Mouse (Mus musculus) stomach, embryonic 16.5 days (tissue): ENCODE data around the gene Tox2. TPM values are rescaled to one million over a fixed set of nuclear protein-coding genes. Genes with fewer than 3 reads are reported as not detected.

Source experiments
- ATAC-seq: fragments of 200-750 bp; cut with Nextera tagmentation; 2 replicates; pipeline ENCODE4 v1.8.0; 2017; ENCODE audit warnings: moderate number of reproducible peaks, moderate TSS enrichment; ENCODE audit not compliant: insufficient read depth, low FRiP score
- H3K27ac ChIP-seq: fragments of 300-500 bp; sonication (generic); 2 replicates; pipeline ENCODE4 v1.5.1; 2014; ENCODE audit warnings: low read length
- H3K27me3 ChIP-seq: fragments of 300-500 bp; sonication (generic); 2 replicates; pipeline ENCODE4 v1.6.1; 2014; ENCODE audit warnings: low read length, control low read depth, mixed read lengths; ENCODE audit not compliant: control insufficient read depth, insufficient read depth
- H3K36me3 ChIP-seq: fragments of 300-500 bp; sonication (generic); 2 replicates; pipeline ENCODE4 v1.6.1; 2014; ENCODE audit warnings: low read length; ENCODE audit not compliant: control insufficient read depth, insufficient read depth
- H3K4me1 ChIP-seq: fragments of 300-500 bp; sonication (generic); 2 replicates; pipeline ENCODE4 v1.6.1; 2014; ENCODE audit warnings: low read length, control low read depth, mixed read lengths; ENCODE audit not compliant: control insufficient read depth, insufficient read depth
- H3K4me2 ChIP-seq: fragments of 300-500 bp; sonication (generic); 2 replicates; pipeline ENCODE4 v1.6.1; 2014; ENCODE audit warnings: low read depth, low read length, mixed read lengths
- H3K4me3 ChIP-seq: fragments of 300-500 bp; sonication (generic); replicated peaks from 2 replicates; pipeline ENCODE4 v1.5.1; 2014; ENCODE audit warnings: mild to moderate bottlenecking, low read length
- H3K9ac ChIP-seq: fragments of 300-500 bp; sonication (generic); 2 replicates; pipeline ENCODE4 v1.6.1; 2014; ENCODE audit warnings: low read length
- H3K9me3 ChIP-seq: fragments of 300-500 bp; sonication (generic); replicated peaks from 2 replicates; pipeline ENCODE4 v1.6.1; 2016; ENCODE audit warnings: low read length, control low read depth; ENCODE audit not compliant: control insufficient read depth
- WGBS: fragments of 180-500 bp; shearing (Covaris S2); extraction: QIAGEN DNeasy Blood & Tissue Kit; methylation state at CpG from one replicate; pipeline ENCODE4 v1.1.7; 2014; 5-methylcytosine and 5-hydroxymethylcytosine counted together
- polyA plus RNA-seq: library from polyadenylated mRNA; unstranded; fragments of >200 nt; fragmentation: Nextera tagmentation; extraction: Ambion mirVana; gene quantifications from 2 replicates; pipeline ENCODE4 v1.2.1, GENCODE M21; 2015

Gene Tox2
- polyA plus RNA-seq, 1 experiment from 2014 or later, result 4.0 TPM

DNA sequence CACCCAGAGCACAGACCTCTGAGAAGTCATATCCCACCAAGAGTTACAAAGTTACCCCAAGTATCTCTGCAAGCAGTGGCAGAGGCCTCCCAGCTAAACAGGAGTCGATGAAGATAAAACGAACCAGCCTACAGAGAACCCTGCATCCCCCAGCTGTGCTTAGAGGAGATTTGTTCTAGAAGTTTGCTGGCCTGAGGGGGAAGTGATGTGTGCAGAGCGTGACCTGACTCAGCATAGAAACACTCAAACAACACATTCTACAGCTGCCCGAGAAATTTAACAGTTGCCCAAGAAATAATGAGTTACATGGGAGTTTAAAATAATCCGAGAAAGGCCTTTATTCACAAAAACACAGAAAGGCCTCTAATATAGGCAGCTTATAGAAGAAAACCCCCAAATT is 155.7 kb downstream of the Tox2 start:
- H3K27ac ChIP-seq, result no peak overlapping the region
- WGBS, result 56% methylated on average over 5 of the region's 5 CpGs
- no peak for ATAC-seq

DNA sequence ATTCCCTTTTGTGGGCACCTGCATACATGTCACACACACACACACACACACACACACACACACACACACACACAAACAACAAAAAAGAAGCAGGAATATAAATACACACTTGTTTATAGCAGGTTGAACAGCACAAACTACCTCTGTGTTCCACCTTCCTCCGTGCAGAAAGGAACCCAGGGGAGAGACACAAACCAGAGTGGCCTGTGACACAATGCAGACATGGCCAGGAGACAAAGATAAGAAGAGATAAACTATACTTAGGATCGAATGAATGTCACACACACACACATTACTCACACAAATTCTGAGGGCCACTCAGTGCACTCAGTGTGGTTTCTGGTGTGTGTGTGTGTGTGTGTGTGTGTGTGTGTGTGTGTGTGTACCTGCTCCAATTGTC is 156.3 kb downstream of the Tox2 start:
- no peak for ATAC-seq
- 30% methylated on average over 2 of the region's 2 CpGs for WGBS

More for the DNA sequence above, 155.7 kb downstream of the Tox2 start:
- H3K27me3 ChIP-seq, result no peaks in the 10 kb centered on the region
- no peak overlapping the region for H3K9ac ChIP-seq
- no peaks in the 10 kb centered on the region for H3K9me3 ChIP-seq
- H3K4me3 ChIP-seq, result no peak overlapping the region
- no peaks in the 10 kb centered on the region for H3K36me3 ChIP-seq
- 0 out of 2 replicates have a peak, but pooled peaks cover 5% of the 10 kb centered on the region for H3K4me1 ChIP-seq
- H3K4me2 ChIP-seq, result no peak overlapping the region

DNA sequence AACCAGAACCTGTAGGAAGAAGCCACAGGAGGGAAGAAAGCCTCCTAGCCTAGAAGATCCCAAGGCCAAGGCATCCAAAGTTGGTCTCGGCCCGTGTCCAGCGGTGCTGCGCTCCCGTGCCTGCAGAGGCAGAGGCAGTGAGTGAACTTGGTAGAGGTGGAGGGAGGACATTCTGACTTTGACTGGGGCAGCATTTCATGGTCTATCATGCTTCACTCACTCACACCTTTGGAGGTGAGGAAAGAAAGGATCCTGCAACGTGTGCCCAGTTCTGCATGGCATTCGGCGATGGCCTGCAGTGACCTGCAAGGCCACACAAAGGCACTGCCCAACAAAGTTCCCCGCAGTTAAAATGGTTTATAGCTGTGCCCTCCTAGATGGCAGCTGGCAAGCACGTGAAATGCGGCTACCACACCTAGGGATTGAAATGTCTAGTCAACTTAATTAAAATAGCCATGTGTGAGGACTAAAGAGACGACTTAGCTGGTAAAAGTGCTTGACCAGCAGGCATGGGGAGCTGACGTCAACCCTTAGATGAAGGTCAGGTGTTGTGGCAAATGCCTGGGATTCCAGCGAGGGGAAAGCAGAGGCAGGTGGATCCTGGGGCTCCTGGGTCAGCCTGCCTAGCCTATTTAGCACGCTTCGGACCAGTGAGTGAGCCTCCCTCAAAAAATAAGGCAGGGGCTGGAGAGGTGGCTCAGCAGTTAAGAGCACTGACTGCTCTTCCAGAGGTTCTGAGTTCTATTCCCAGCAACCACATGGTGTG is 158.1 kb downstream of the Tox2 start:
- peaks cover 13% of the 10 kb centered on the region for H3K4me1 ChIP-seq
- no peak overlapping the region for H3K4me3 ChIP-seq
- no peaks in the 10 kb centered on the region for H3K9me3 ChIP-seq
- 80% methylated on average over 16 of the region's 16 CpGs for WGBS
- H3K4me2 ChIP-seq, result no peak overlapping the region
- no peak overlapping the region for H3K9ac ChIP-seq
- H3K27me3 ChIP-seq, result no peaks in the 10 kb centered on the region
- no peak for ATAC-seq
- H3K27ac ChIP-seq, result no peak overlapping the region
- H3K36me3 ChIP-seq, result no peaks in the 10 kb centered on the region

More for the DNA sequence above, 156.3 kb downstream of the Tox2 start:
- Histone ChIP-seq H3K4me2 (no peak overlapping the region), H3K4me1 (peaks cover 4% of the 10 kb centered on the region), H3K36me3 (no peaks in the 10 kb centered on the region), H3K9ac (no peak overlapping the region), H3K27me3 (no peaks in the 10 kb centered on the region), H3K27ac (no peak overlapping the region), H3K4me3 (no peak overlapping the region), H3K9me3 (no peaks in the 10 kb centered on the region)

DNA sequence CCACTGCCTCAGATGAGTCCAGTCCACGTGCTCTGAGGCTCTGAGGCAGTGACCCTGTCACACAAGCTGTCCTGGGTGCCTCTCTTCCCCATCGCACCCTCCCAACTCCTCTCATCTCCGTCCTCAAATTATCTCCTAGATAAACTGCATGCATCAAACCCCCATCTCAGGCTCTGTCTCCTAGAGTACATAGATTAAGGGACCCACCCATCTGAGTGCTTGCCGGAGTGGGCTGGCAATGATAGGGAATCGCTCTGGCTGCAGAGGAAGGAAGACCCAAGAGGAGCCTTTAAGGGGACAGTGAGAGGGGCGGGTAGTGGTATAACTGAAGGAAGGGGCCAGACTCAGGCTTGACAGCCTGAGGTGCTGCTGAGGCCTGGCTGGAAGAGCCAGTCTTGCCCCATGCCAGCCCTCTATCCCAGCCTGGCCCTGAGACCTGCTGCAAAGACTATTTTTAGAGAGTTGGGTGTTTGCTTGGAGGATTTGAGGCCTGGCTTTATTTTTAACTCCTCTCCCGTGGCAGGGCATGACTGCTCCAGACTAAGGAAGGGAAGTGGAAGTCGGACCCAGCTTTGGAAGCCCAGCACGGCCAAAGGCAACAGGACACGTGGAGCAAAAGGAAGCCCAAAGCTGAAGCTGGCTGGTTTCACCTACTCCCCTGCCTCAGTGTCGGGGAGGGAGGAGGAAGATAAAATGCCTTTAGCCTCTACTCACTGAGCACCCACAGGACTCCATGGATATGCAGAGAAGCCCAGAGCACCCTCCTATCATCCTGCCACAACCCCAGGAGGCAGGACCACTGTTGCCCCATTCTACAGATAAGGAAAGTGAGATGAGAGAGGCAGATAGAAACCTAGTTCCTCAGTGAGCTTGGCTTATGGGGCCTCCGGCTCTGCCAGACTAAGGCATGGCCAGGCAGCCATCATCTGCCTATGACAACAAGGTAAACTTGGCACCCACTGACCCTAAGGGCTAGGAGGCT is 160.3 kb downstream of the Tox2 start:
- Histone ChIP-seq H3K27me3 (no peaks in the 10 kb centered on the region), H3K36me3 (no peaks in the 10 kb centered on the region), H3K9me3 (no peaks in the 10 kb centered on the region), H3K27ac (peak overlapping the region; percentile 85), H3K4me2 (no peak overlapping the region), H3K4me1 (peaks cover 13% of the 10 kb centered on the region), H3K9ac (peak overlapping the region; percentile 44; the same call in 1 of the 2 replicates), H3K4me3 (no peak overlapping the region)
- WGBS, result 60% methylated on average over 12 of the region's 12 CpGs
- no peak; the same call in 1 of the 2 replicates for ATAC-seq

DNA sequence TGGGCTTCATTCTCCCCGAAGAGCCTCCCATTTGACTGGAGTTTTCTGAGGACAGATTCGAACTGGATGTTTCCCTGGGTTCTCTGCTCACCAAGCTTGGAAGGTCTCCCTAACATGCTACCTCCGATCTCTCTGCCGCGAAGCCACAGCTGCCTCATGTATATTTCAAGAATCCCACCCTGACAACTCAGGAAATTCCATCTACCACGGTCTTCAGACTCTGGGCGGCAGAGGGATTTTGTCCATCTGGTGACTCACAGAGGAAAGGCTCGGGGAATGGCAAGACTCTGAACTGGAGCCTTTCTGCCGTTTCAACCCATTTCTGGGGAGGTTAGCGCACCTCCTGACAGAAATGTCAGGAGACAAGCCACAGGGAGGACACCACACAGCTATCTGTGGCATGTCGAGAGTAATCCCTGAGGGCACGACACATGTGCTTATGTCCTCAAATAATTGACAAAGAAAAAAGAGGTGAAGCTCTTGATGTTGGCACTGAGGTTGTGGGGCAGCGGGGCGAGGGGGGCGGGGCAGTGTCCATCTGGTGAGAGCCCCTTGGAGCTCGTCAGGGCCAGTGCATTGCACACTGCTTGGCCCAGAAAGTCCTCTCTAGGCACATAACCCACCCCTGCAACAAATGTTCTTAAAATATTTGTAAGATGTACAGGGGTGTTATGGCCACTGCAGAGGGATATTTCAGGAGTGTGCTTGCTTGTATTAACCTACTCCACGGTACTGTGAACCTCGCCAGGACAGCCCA is 162.0 kb downstream of the Tox2 start:
- Histone ChIP-seq H3K4me2 (peak overlapping the region; percentile 10; the same call in 1 of the 2 replicates), H3K27me3 (no peaks in the 10 kb centered on the region), H3K9me3 (no peaks in the 10 kb centered on the region), H3K4me3 (no peak overlapping the region), H3K27ac (peak overlapping the region; percentile 85), H3K9ac (peak overlapping the region; percentile 47), H3K4me1 (peaks cover 15% of the 10 kb centered on the region), H3K36me3 (no peaks in the 10 kb centered on the region)
- WGBS, result 42% methylated on average over 18 of the region's 18 CpGs
- peak; percentile 58 for ATAC-seq

DNA sequence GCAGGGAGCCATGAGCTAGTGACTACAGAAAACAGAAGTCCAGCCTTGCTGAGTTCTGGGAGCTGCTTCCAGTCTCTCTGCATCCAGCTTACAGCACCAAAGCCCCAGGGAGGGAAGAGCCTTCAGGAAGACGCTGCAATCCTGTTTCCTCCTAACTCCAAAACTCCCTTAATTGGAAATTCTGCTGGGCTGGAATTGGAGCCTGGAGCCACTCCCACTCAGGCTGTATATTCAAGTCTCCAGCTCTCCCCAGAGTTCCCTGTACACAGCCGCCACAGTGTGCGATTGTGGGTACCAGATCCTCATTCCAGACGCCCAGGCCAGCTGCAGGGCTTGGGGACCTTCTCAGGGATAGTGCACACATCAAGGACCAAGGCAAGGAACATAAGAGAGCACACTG is 167.2 kb downstream of the Tox2 start:
- peak overlapping the region; percentile 53 for H3K9ac ChIP-seq
- peak; percentile 86 for ATAC-seq
- 25% methylated on average over 4 of the region's 4 CpGs for WGBS
- peaks cover 17% of the 10 kb centered on the region for H3K4me1 ChIP-seq
- no peak overlapping the region for H3K4me3 ChIP-seq
- H3K4me2 ChIP-seq, result no peak overlapping the region
- H3K9me3 ChIP-seq, result no peaks in the 10 kb centered on the region
- peak overlapping the region; percentile 89 for H3K27ac ChIP-seq
- peaks cover 9% of the 10 kb centered on the region; the same call in 1 of the 2 replicates for H3K27me3 ChIP-seq
- no peaks in the 10 kb centered on the region for H3K36me3 ChIP-seq

DNA sequence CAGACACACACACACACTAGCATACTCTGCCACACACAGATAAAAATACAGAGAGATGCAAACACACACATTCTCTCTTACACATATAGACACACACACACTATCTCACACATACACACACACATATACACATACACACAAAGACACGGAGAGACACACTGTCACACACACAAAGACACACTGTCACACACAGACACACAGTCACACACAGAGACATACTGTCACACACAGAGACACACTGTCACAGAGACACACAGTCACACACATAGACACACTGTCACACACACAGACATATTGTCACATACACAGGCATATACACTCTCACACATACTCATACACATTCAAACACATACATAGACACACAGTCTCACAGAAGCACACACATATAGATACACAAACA is 169.7 kb downstream of the Tox2 start:
- H3K9ac ChIP-seq, result no peak overlapping the region
- 87% methylated on average over 1 of the region's 1 CpGs for WGBS
- H3K36me3 ChIP-seq, result no peaks in the 10 kb centered on the region; the same call in 1 of the 2 replicates
- no peak overlapping the region for H3K4me2 ChIP-seq
- peaks cover 12% of the 10 kb centered on the region for H3K4me1 ChIP-seq
- no peak overlapping the region for H3K4me3 ChIP-seq
- peaks cover 23% of the 10 kb centered on the region for H3K27me3 ChIP-seq
- no peak for ATAC-seq
- H3K9me3 ChIP-seq, result no peaks in the 10 kb centered on the region
- no peak overlapping the region for H3K27ac ChIP-seq
